Mouse (Mus musculus) CH12.LX (cell line): ENCODE measurements around the gene Psmd13. TPM values are rescaled to one million over a fixed set of nuclear protein-coding genes. Genes with fewer than 3 reads are reported as not detected.

Experiments
- DNase-seq: peaks from one replicate; pipeline ENCODE4 v3.0.0-alpha.2; 2013; ENCODE audit errors: extremely low read depth
- H3K27ac ChIP-seq: 2 replicates; pipeline ENCODE4 v1.5.1; 2012; ENCODE audit warnings: low read depth, mild to moderate bottlenecking, control low read depth, moderate library complexity; ENCODE audit not compliant: insufficient read depth
- H3K27me3 ChIP-seq: replicated peaks from 2 replicates; pipeline ENCODE3; 2012; ENCODE audit warnings: inconsistent platforms
- H3K36me3 ChIP-seq, 2 experiments: replicated peaks in 1 of 2; 2 replicates each; pipeline versions ENCODE3 to v1.6.1; 2012; ENCODE audit warnings: inconsistent platforms in 1 of 2, low read length in 1 of 2, mild to moderate bottlenecking in 1 of 2, mixed read lengths in 1 of 2, moderate library complexity in 1 of 2; ENCODE audit not compliant: control insufficient read depth in 1 of 2, insufficient read depth in 1 of 2
- H3K4me1 ChIP-seq, 2 experiments: 2 replicates each; pipeline ENCODE4 v1.6.1; 2012; ENCODE audit warnings: inconsistent platforms in 1 of 2, moderate library complexity in 1 of 2; ENCODE audit not compliant: insufficient read depth in 2 of 2, control insufficient read depth in 1 of 2
- H3K4me2 ChIP-seq: 2 replicates; pipeline ENCODE4 v1.6.1; 2012; ENCODE audit warnings: low read depth, mild to moderate bottlenecking, control low read depth; ENCODE audit not compliant: poor library complexity, insufficient read depth, severe bottlenecking
- H3K4me3 ChIP-seq, 3 experiments: fragments of 150-350 bp in 1 of 3; sonication (generic) in 1 of 3; replicated peaks in 1 of 3; 2 replicates each; pipeline versions ENCODE3 to v1.5.1; 2011 to 2012; ENCODE audit warnings: low read depth in 2 of 3, low read length in 2 of 3, mild to moderate bottlenecking in 2 of 3, moderate library complexity in 2 of 3, control low read depth in 1 of 3, improper control_type of control experiment in 1 of 3, inconsistent platforms in 1 of 3, mixed read lengths in 1 of 3; ENCODE audit not compliant: poor library complexity in 1 of 3
- H3K79me2 ChIP-seq: replicated peaks from 2 replicates; pipeline ENCODE4 v1.6.1; 2012; ENCODE audit warnings: mild to moderate bottlenecking, moderate library complexity; ENCODE audit not compliant: control insufficient read depth, poor library complexity, insufficient read depth, severe bottlenecking; ENCODE audit errors: extremely low read depth
- H3K9ac ChIP-seq: 2 replicates; pipeline ENCODE4 v1.6.1; 2012; ENCODE audit warnings: low read depth, mild to moderate bottlenecking, control low read depth, moderate library complexity; ENCODE audit not compliant: insufficient read depth
- H3K9me3 ChIP-seq: replicated peaks from 2 replicates; pipeline ENCODE3; 2012; ENCODE audit warnings: low read length, inconsistent platforms, mixed read lengths
- BHLHE40 ChIP-seq: IDR thresholded peaks from 2 replicates; pipeline ENCODE4 v1.6.1; 2011; ENCODE audit warnings: mild to moderate bottlenecking, low read depth, low read length, improper control_type of control experiment
- CHD1 ChIP-seq: IDR thresholded peaks from 2 replicates; pipeline ENCODE4 v1.6.1; 2012; ENCODE audit warnings: low read depth, low read length, improper control_type of control experiment, inconsistent platforms
- CTCF ChIP-seq, 2 experiments: IDR thresholded peaks in 1 of 2; conservative IDR thresholded peaks in 1 of 2; 2 replicates each; pipeline ENCODE4 v1.5.1; 2011 to 2012; ENCODE audit warnings: low read depth in 2 of 2, low read length in 2 of 2, improper control_type of control experiment in 1 of 2, inconsistent platforms in 1 of 2, mild to moderate bottlenecking in 1 of 2, moderate library complexity in 1 of 2
- ELF1 ChIP-seq: IDR thresholded peaks from 2 replicates; pipeline ENCODE4 v1.6.1; 2014; ENCODE audit warnings: low read depth, mild to moderate bottlenecking, inconsistent platforms, low read length, improper control_type of control experiment
- GABPA ChIP-seq: IDR thresholded peaks from 2 replicates; pipeline ENCODE4 v1.6.1; 2012; ENCODE audit warnings: low read depth, low read length, improper control_type of control experiment, inconsistent platforms; ENCODE audit not compliant: insufficient replicate concordance
- JUN ChIP-seq: IDR thresholded peaks from 2 replicates; pipeline ENCODE4 v1.6.1; 2011; ENCODE audit warnings: low read depth, mild to moderate bottlenecking, low read length, improper control_type of control experiment, moderate library complexity; ENCODE audit not compliant: insufficient read depth
- MAX ChIP-seq: IDR thresholded peaks from 2 replicates; pipeline ENCODE4 v1.6.1; 2011; ENCODE audit warnings: low read length, improper control_type of control experiment
- MAZ ChIP-seq: IDR thresholded peaks from 2 replicates; pipeline ENCODE4 v1.6.1; 2012; ENCODE audit warnings: low read depth, mild to moderate bottlenecking, inconsistent platforms, low read length, improper control_type of control experiment, moderate library complexity
- MEF2A ChIP-seq: IDR thresholded peaks from 2 replicates; pipeline ENCODE4 v1.6.1; 2014; ENCODE audit warnings: low read depth, mild to moderate bottlenecking, inconsistent platforms, low read length, improper control_type of control experiment, borderline replicate concordance
- MXI1 ChIP-seq: IDR thresholded peaks from 2 replicates; pipeline ENCODE4 v1.6.1; 2011; ENCODE audit warnings: mild to moderate bottlenecking, low read depth, low read length, improper control_type of control experiment
- MYC ChIP-seq: IDR thresholded peaks from 2 replicates; pipeline ENCODE4 v1.6.1; 2011; ENCODE audit warnings: low read depth, mild to moderate bottlenecking, improper control_type of control experiment, low read length
- NELFE ChIP-seq: IDR thresholded peaks from 2 replicates; pipeline ENCODE4 v1.6.1; 2011; ENCODE audit warnings: low read depth, low read length, improper control_type of control experiment
- PAX5 ChIP-seq: IDR thresholded peaks from 2 replicates; pipeline ENCODE4 v1.6.1; 2012; ENCODE audit warnings: low read length, inconsistent platforms, mixed read lengths
- POLR2A ChIP-seq: IDR thresholded peaks from 2 replicates; pipeline ENCODE4 v1.6.1; 2011; ENCODE audit warnings: low read depth, mild to moderate bottlenecking, improper control_type of control experiment, low read length
- POLR2AphosphoS2 ChIP-seq: IDR thresholded peaks from 2 replicates; pipeline ENCODE4 v1.6.1; 2011; ENCODE audit warnings: low read depth, low read length, improper control_type of control experiment
- RAD21 ChIP-seq: IDR thresholded peaks from 2 replicates; pipeline ENCODE4 v1.6.1; 2011; ENCODE audit warnings: low read depth, mild to moderate bottlenecking, low read length, improper control_type of control experiment, moderate library complexity
- SIN3A ChIP-seq: IDR thresholded peaks from 2 replicates; pipeline ENCODE4 v1.6.1; 2012; ENCODE audit warnings: low read length, improper control_type of control experiment, inconsistent platforms
- SMC3 ChIP-seq: IDR thresholded peaks from 2 replicates; pipeline ENCODE4 v1.6.1; 2011; ENCODE audit warnings: low read depth, low read length, improper control_type of control experiment
- TBP ChIP-seq: conservative IDR thresholded peaks from 2 replicates; pipeline ENCODE4 v1.6.1; 2011; ENCODE audit warnings: low read depth, low read length, improper control_type of control experiment
- USF2 ChIP-seq: conservative IDR thresholded peaks from 2 replicates; pipeline ENCODE4 v1.6.1; 2011; ENCODE audit warnings: low read depth, low read length, improper control_type of control experiment
- ZC3H11A ChIP-seq: IDR thresholded peaks from 2 replicates; pipeline ENCODE4 v1.6.1; 2012; ENCODE audit warnings: low read depth, mild to moderate bottlenecking, inconsistent platforms, low read length, improper control_type of control experiment
- ZNF384 ChIP-seq: IDR thresholded peaks from 2 replicates; pipeline ENCODE4 v1.6.1; 2012; ENCODE audit warnings: low read depth, low read length, improper control_type of control experiment, inconsistent platforms
- dilution Hi-C: fragments of 300-500 bp; cut with MboI; formaldehyde crosslinking; loops from 2 replicates; pipeline ENCODE4 v1.14.3; 2020; ENCODE audit warnings: low sequenced_read_pairs; ENCODE audit not compliant: extremely low pct_unique_long_range_greater_than_20kb, extremely low pct_ligation_motif_present
- in situ Hi-C: fragments of 300-500 bp; cut with MboI; formaldehyde crosslinking; loops from 3 replicates; pipeline ENCODE4 v1.14.3; 2019; ENCODE audit warnings: low sequenced_read_pairs, low pct_ligation_motif_present, low pct_unique_long_range_greater_than_20kb, mixed read lengths
- polyA plus RNA-seq: library from polyadenylated mRNA; unstranded; fragments of >175 nt; gene quantifications from 2 replicates; pipeline ENCODE4 v1.2.1, GENCODE M21; 2012; ENCODE audit warnings: low read depth; ENCODE audit not compliant: insufficient read length
- total RNA-seq, 2 experiments: library from RNA; depleted of rRNA; stranded (reverse); fragments of 300-350 nt in 1 of 2; fragments of >200 nt in 1 of 2; gene quantifications; 2 replicates each; pipeline ENCODE4 v1.2.3; 2012 to 2014

The Psmd13 gene
- total and polyA plus RNA-seq, 3 experiments, result 165 to 185 (median 168) TPM

- Histone ChIP-seq H3K4me3 (peak overlapping the region in 1 of 3 experiments; percentile 49), H3K9ac (no peak overlapping the region), H3K27me3 (peaks cover 19% of the 10 kb centered on the region), H3K36me3 (no peaks in the 10 kb centered on the region), H3K79me2 (no peaks in the 10 kb centered on the region), H3K9me3 (peaks cover 2% of the 10 kb centered on the region), H3K4me1 (peaks cover 8% of the 10 kb centered on the region in 2 experiments; a peak in 3 of 4 replicates), H3K4me2 (peak overlapping the region; percentile 77), H3K27ac (no peak overlapping the region)
- dilution Hi-C loops, result no loop called here
- no peak for DNase-seq
- in situ Hi-C loops, result no loop called here
- TF ChIP-seq JUN, result no peak
- no peak for TF ChIP-seq CHD1
- TF ChIP-seq ELF1, result peak; percentile 46
- no peak for TF ChIP-seq POLR2A
- 0 out of 2 replicates have a peak, but pooled peaks have one; percentile 39 for TF ChIP-seq SIN3A
- TF ChIP-seq MYC, result peak; percentile 61; the same call in 1 of the 2 replicates
- peak; percentile 59 for TF ChIP-seq BHLHE40
- no peak for TF ChIP-seq USF2
- no peak for TF ChIP-seq GABPA
- TF ChIP-seq MEF2A, result no peak
- TF ChIP-seq MAX, result peak; percentile 69
These were observed 40.8 kb downstream of the Psmd13 start for GRCm38 (mm10) chr7:140922398-140923069.

- Histone ChIP-seq H3K4me1 (peaks cover under 1 to 8% of the 10 kb centered on the region in 2 experiments; a peak in 3 of 4 replicates), H3K36me3 (no peaks in the 10 kb centered on the region), H3K79me2 (no peaks in the 10 kb centered on the region), H3K4me3 (peak overlapping the region in 1 of 3 experiments; percentile 49), H3K9ac (no peak overlapping the region), H3K27me3 (peaks cover 19% of the 10 kb centered on the region)
- dilution Hi-C loops, result no loop called here
- no peak for DNase-seq
- in situ Hi-C loops, result no loop called here
- TF ChIP-seq MAZ (no peak), NELFE (no peak), GABPA (no peak), PAX5 (no peak), MXI1 (no peak), SMC3 (no peak), JUN (no peak), MYC (no peak), POLR2AphosphoS2 (no peak), RAD21 (no peak), ZC3H11A (no peak), CTCF (conservative IDR thresholded peaks at IDR 0.05 in 1 of 2, IDR thresholded peaks at IDR 0.05 in 1 of 2; ENCODE audit: low read depth in 2 of 2, low read length in 2 of 2) (no peak), ZNF384 (no peak), BHLHE40 (no peak), SIN3A (no peak), TBP (no peak)
- TF ChIP-seq, all 38 proteins: peak for 0
- Histone ChIP-seq H3K9me3 (peaks cover 2% of the 10 kb centered on the region), H3K4me2 (0 out of 2 replicates have a peak overlapping the region, but pooled peaks have one; percentile 77), H3K27ac (no peak overlapping the region)
These were observed 41.5 kb downstream of the Psmd13 start for GRCm38 (mm10) chr7:140923070-140923775.
